Mouse (Mus musculus): ENCODE measurements at regions not wholly inside any gene's neighbourhood (a gene's known extent, or its start where the extent isn't known, plus 50 kb on each side); places are given as distances from the start of the nearest gene placed in this dataset.

DNA sequence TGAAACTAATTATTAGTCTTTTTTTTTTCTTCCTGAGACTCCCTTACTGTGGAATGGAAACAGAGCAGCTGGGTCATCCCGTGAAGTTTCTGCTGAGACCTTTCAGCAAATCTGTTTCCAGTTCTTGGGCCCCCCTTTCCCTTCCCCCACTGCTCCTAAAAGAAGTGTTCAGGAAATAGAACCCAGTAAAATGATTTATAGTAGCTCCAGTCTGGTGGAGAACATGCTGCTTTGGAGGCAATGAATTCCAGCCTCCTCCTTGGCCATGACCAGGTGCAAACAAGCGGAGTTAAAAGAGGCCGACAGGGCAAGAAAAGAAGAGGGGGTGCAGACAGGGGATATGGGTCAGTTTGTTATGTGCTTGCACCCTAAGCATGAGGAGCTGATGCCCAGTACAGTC is 56.6 kb upstream of the Ofcc1 start:
- DNase-seq (ENCODE audit: low spot score in 2 of 2), result no peak
- no peak for TF ChIP-seq CTCF (conservative IDR thresholded peaks at IDR 0.05)
- Histone ChIP-seq H3K4me3 (no peak overlapping the region), H3K27ac (no peak overlapping the region)

DNA sequence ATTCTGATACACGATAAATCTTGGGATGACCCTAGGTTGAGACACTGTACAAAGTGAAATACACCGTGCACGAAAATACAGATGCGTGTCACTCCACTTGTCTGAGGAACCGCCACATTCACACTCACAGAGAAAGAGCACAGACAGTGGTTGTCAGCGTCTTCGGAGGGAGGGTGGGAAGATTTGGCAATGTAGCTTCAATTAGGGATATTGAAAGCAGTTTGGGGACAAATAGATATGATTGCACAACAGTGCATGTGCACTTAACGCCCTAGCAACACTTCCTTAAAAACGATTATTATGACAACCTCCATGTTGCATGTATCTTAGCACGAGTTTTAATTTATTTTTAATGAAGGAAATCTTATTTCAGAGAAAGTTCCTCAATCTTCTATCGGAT is 51.8 kb upstream of the Ofcc1 start:
- no peak overlapping the region for H3K27ac ChIP-seq
- H3K4me3 ChIP-seq, result no peak overlapping the region
- TF ChIP-seq CTCF (conservative IDR thresholded peaks at IDR 0.05), result no peak
- no peak for DNase-seq (ENCODE audit: low spot score in 2 of 2)
